Mouse (Mus musculus): Measurements from ENCODE around the gene Ift122.

GRCm38 (mm10) chr6:115938011-115938410, 84.7 kb downstream of the Ift122 start:
- TF ChIP-seq CTCF (IDR thresholded peaks at IDR 0.05; ENCODE audit: extremely low read depth, insufficient read depth, insufficient read length, insufficient replicate concordance) = no peak
- no peak for TF ChIP-seq POLR2A (IDR thresholded peaks at IDR 0.05; ENCODE audit: low read depth, low read length)
